Mouse (Mus musculus): Measurements from ENCODE around the gene Cfd.

Cfd gene

GRCm38 (mm10) chr10:79918231-79919078, 27.8 kb downstream of the Cfd start:
- no peak for DNase-seq (ENCODE audit: low read depth)

GRCm38 (mm10) chr10:79919251-79919849, 28.7 kb downstream of the Cfd start:
- no peak for DNase-seq (ENCODE audit: low read depth)

GRCm38 (mm10) chr10:79920056-79920890, 29.6 kb downstream of the Cfd start:
- DNase-seq (ENCODE audit: low read depth): no peak

- no peak for DNase-seq (ENCODE audit: low read depth)
Observed at GRCm38 (mm10) chr10:79920958-79921535, 30.4 kb downstream of the Cfd start, which contains the start of gene R3hdm4. R3hdm4 (minus strand) TSS chr10:79921208.

- DNase-seq (ENCODE audit: low read depth): no peak
Observed at GRCm38 (mm10) chr10:79921572-79921971, 30.9 kb downstream of the Cfd start.

GRCm38 (mm10) chr10:79924998-79925784, 34.5 kb downstream of the Cfd start:
- DNase-seq (ENCODE audit: low read depth): peak; percentile 58

GRCm38 (mm10) chr10:79925785-79926490, 35.3 kb downstream of the Cfd start:
- DNase-seq (ENCODE audit: low read depth): no peak

- DNase-seq (ENCODE audit: low read depth): peak; percentile 71
Observed at GRCm38 (mm10) chr10:79926491-79927323, 36.1 kb downstream of the Cfd start, which contains the start of gene Arid3a. Arid3a (plus strand) TSS chr10:79927043.

- no peak for DNase-seq (ENCODE audit: low read depth)
Observed at GRCm38 (mm10) chr10:79927324-79928029, 36.8 kb downstream of the Cfd start.

GRCm38 (mm10) chr10:79928030-79928694, 37.5 kb downstream of the Cfd start:
- DNase-seq (ENCODE audit: low read depth): no peak

GRCm38 (mm10) chr10:79928907-79929701, 38.5 kb downstream of the Cfd start:
- DNase-seq (ENCODE audit: low read depth): no peak

GRCm38 (mm10) chr10:79929967-79930825, 39.5 kb downstream of the Cfd start:
- no peak for DNase-seq (ENCODE audit: low read depth)

GRCm38 (mm10) chr10:79930826-79931186, 40.2 kb downstream of the Cfd start:
- DNase-seq (ENCODE audit: low read depth): no peak

GRCm38 (mm10) chr10:79931797-79932196, 41.1 kb downstream of the Cfd start:
- DNase-seq (ENCODE audit: low read depth): no peak

GRCm38 (mm10) chr10:79932736-79933135, 42.1 kb downstream of the Cfd start:
- DNase-seq (ENCODE audit: low read depth): peak; percentile 59

- no peak for DNase-seq (ENCODE audit: low read depth)
Observed at GRCm38 (mm10) chr10:79933145-79933679, 42.6 kb downstream of the Cfd start.

Measured in fibroblast of lung, adult 2 months (primary cell).